Mouse (Mus musculus) granulocyte monocyte progenitor cell, adult 5-6 weeks (primary cell): ENCODE results near the gene Znrf3. TPM values are rescaled to one million over a fixed set of nuclear protein-coding genes. Genes with fewer than 3 reads are reported as not detected.

Experiments used
- ATAC-seq: replicated peaks from 2 replicates; pipeline ENCODE4 v1.8.0; 2016; ENCODE audit warnings: mild to moderate bottlenecking, moderate TSS enrichment, inconsistent platforms; ENCODE audit not compliant: poor library complexity, severe bottlenecking
- total RNA-seq, 2 experiments: library from RNA; stranded (forward) in 1 of 2; stranded (reverse) in 1 of 2; fragments of 200-712, 200-1000 nt in 1 of 2; fragments of >200 nt in 1 of 2; fragmentation: Nextera tagmentation in 1 of 2; gene quantifications; 2 replicates each; pipeline ENCODE4 v1.2.3; 2014 to 2017

The Znrf3 gene
- total RNA-seq, 2 experiments from 2014 or later: 2.2 to 6.4 TPM

- no peak for ATAC-seq
Measured at GRCm38 (mm10) chr11:5277307-5277971, 167.2 kb downstream of the Znrf3 start.

- no peak for ATAC-seq
Measured at GRCm38 (mm10) chr11:5275216-5275615, 169.4 kb downstream of the Znrf3 start.

GRCm38 (mm10) chr11:5272536-5273234 is 172.0 kb downstream of the Znrf3 start:
- peak; percentile 96 for ATAC-seq

- no peak for ATAC-seq
Measured at GRCm38 (mm10) chr11:5272066-5272360, 172.6 kb downstream of the Znrf3 start.

GRCm38 (mm10) chr11:5271274-5272065 is 173.2 kb downstream of the Znrf3 start:
- no peak for ATAC-seq

GRCm38 (mm10) chr11:5269846-5270461 is 174.7 kb downstream of the Znrf3 start:
- ATAC-seq: no peak

GRCm38 (mm10) chr11:5265764-5266163 is 178.9 kb downstream of the Znrf3 start:
- no peak for ATAC-seq

- no peak for ATAC-seq
Measured at GRCm38 (mm10) chr11:5263078-5263730, 181.4 kb downstream of the Znrf3 start.

- ATAC-seq: peak; percentile 71
Measured at GRCm38 (mm10) chr11:5261508-5262392, 182.9 kb downstream of the Znrf3 start, which contains the start of gene Kremen1. Gene Kremen1, minus strand, starts transcription at chr11:5261558.

GRCm38 (mm10) chr11:5260942-5261459 is 183.6 kb downstream of the Znrf3 start:
- peak; percentile 30 for ATAC-seq

- ATAC-seq: peak; percentile 38
Measured at GRCm38 (mm10) chr11:5259944-5260598, 184.6 kb downstream of the Znrf3 start.

GRCm38 (mm10) chr11:5258036-5258435 is 186.6 kb downstream of the Znrf3 start:
- no peak for ATAC-seq

- ATAC-seq: no peak
Measured at GRCm38 (mm10) chr11:5257151-5257862, 187.3 kb downstream of the Znrf3 start.

GRCm38 (mm10) chr11:5255509-5256014 is 189.1 kb downstream of the Znrf3 start:
- no peak for ATAC-seq

GRCm38 (mm10) chr11:5254016-5254415 is 190.6 kb downstream of the Znrf3 start:
- no peak for ATAC-seq

- no peak for ATAC-seq
Measured at GRCm38 (mm10) chr11:5253528-5253927, 191.1 kb downstream of the Znrf3 start.

GRCm38 (mm10) chr11:5252727-5253126 is 191.9 kb downstream of the Znrf3 start:
- no peak for ATAC-seq

- no peak for ATAC-seq
Measured at GRCm38 (mm10) chr11:5251112-5251511, 193.5 kb downstream of the Znrf3 start.
